Mouse (Mus musculus) stomach, embryonic 14.5 days (tissue): Measurements from ENCODE around the gene Fam222a. TPM values are rescaled to one million over a fixed set of nuclear protein-coding genes. Genes with fewer than 3 reads are reported as not detected.

Experiments used
- ATAC-seq: fragments of 200-750 bp; cut with Nextera tagmentation; 2 replicates; pipeline ENCODE4 v1.8.0; 2017; ENCODE audit warnings: low read depth, moderate TSS enrichment; ENCODE audit not compliant: insufficient number of reproducible peaks, insufficient read depth, low FRiP score
- H3K27ac ChIP-seq: fragments of 300-500 bp; sonication (generic); 2 replicates; pipeline ENCODE4 v1.5.1; 2014; ENCODE audit warnings: mild to moderate bottlenecking, low read length, moderate library complexity, mixed read lengths
- H3K27me3 ChIP-seq: fragments of 300-500 bp; sonication (generic); 2 replicates; pipeline ENCODE4 v1.6.1; 2014; ENCODE audit warnings: low read length, control low read depth, mixed read lengths; ENCODE audit not compliant: control insufficient read depth, insufficient read depth
- H3K36me3 ChIP-seq: fragments of 300-500 bp; sonication (generic); 2 replicates; pipeline ENCODE4 v1.6.1; 2014; ENCODE audit warnings: mild to moderate bottlenecking, control low read depth, low read length, moderate library complexity, mixed read lengths; ENCODE audit not compliant: control insufficient read depth, insufficient read depth
- H3K4me1 ChIP-seq: fragments of 300-500 bp; sonication (generic); 2 replicates; pipeline ENCODE4 v1.6.1; 2014; ENCODE audit warnings: low read length, control low read depth, mixed read lengths; ENCODE audit not compliant: control insufficient read depth, insufficient read depth
- H3K4me2 ChIP-seq: fragments of 300-500 bp; sonication (generic); replicated peaks from 2 replicates; pipeline ENCODE4 v1.6.1; 2014; ENCODE audit warnings: low read depth, low read length, control low read depth
- H3K4me3 ChIP-seq: fragments of 300-500 bp; sonication (generic); 2 replicates; pipeline ENCODE4 v1.5.1; 2014; ENCODE audit warnings: low read depth, low read length, control low read depth
- H3K9ac ChIP-seq: fragments of 300-500 bp; sonication (generic); replicated peaks from 2 replicates; pipeline ENCODE4 v1.6.1; 2014; ENCODE audit warnings: low read depth, mild to moderate bottlenecking, control low read depth, low read length, moderate library complexity, mixed read lengths
- H3K9me3 ChIP-seq: fragments of 300-500 bp; sonication (generic); 2 replicates; pipeline ENCODE4 v1.6.1; 2016; ENCODE audit warnings: low read depth, low read length, control low read depth; ENCODE audit not compliant: control insufficient read depth
- WGBS: fragments of 180-500 bp; shearing (Covaris S2); extraction: QIAGEN DNeasy Blood & Tissue Kit; methylation state at CpG from one replicate; pipeline ENCODE4 v1.1.7; 2014; 5-methylcytosine and 5-hydroxymethylcytosine counted together
- polyA plus RNA-seq: library from polyadenylated mRNA; unstranded; fragments of >200 nt; fragmentation: Nextera tagmentation; extraction: Ambion mirVana; gene quantifications from 2 replicates; pipeline ENCODE4 v1.2.1, GENCODE M21; 2014

The Fam222a gene
- polyA plus RNA-seq, 1 experiment from 2014 or later = 2.9 TPM

GRCm38 (mm10) chr5:114638769-114639644 is 71.2 kb downstream of the Fam222a start:
- H3K4me3 ChIP-seq = no peak overlapping the region

GRCm38 (mm10) chr5:114639645-114639957 is 71.8 kb downstream of the Fam222a start:
- no peaks in the 10 kb centered on the region for H3K27me3 ChIP-seq
- H3K9me3 ChIP-seq = no peaks in the 10 kb centered on the region
- 39% methylated on average over 7 of the region's 7 CpGs for WGBS
- H3K36me3 ChIP-seq = no peaks in the 10 kb centered on the region
- peak; percentile 14; the same call in 1 of the 2 replicates for ATAC-seq
- H3K4me3 ChIP-seq = no peak overlapping the region
- no peaks in the 10 kb centered on the region for H3K4me1 ChIP-seq
- H3K4me2 ChIP-seq = peak overlapping the region; percentile 36
- no peak overlapping the region for H3K27ac ChIP-seq
- H3K9ac ChIP-seq = no peak overlapping the region

More at GRCm38 (mm10) chr5:114638769-114639644, 71.2 kb downstream of the Fam222a start:
- Histone ChIP-seq H3K4me1 (no peaks in the 10 kb centered on the region), H3K27me3 (no peaks in the 10 kb centered on the region), H3K36me3 (no peaks in the 10 kb centered on the region), H3K4me2 (peak overlapping the region; percentile 36), H3K9me3 (no peaks in the 10 kb centered on the region), H3K9ac (0 out of 2 replicates have a peak overlapping the region, but pooled peaks have one; percentile 6), H3K27ac (no peak overlapping the region)
- ATAC-seq = peak; percentile 73; the same call in 1 of the 2 replicates
- 16% methylated on average over 22 of the region's 22 CpGs for WGBS

GRCm38 (mm10) chr5:114640809-114641208 is 73.0 kb downstream of the Fam222a start:
- Histone ChIP-seq H3K27me3 (no peaks in the 10 kb centered on the region), H3K36me3 (no peaks in the 10 kb centered on the region), H3K27ac (no peak overlapping the region), H3K4me1 (no peaks in the 10 kb centered on the region), H3K4me2 (no peak overlapping the region), H3K4me3 (no peak overlapping the region), H3K9me3 (no peaks in the 10 kb centered on the region), H3K9ac (no peak overlapping the region)
- no peak for ATAC-seq
- WGBS = 84% methylated on average over 10 of the region's 10 CpGs

GRCm38 (mm10) chr5:114644918-114645317 is 77.1 kb downstream of the Fam222a start:
- Histone ChIP-seq H3K9ac (no peak overlapping the region), H3K36me3 (no peaks in the 10 kb centered on the region), H3K9me3 (no peaks in the 10 kb centered on the region), H3K27ac (no peak overlapping the region), H3K4me2 (no peak overlapping the region), H3K4me3 (no peak overlapping the region), H3K27me3 (no peaks in the 10 kb centered on the region), H3K4me1 (peaks cover 4% of the 10 kb centered on the region; the same call in 1 of the 2 replicates)
- ATAC-seq = no peak
- WGBS = 43% methylated on average over 6 of the region's 6 CpGs

GRCm38 (mm10) chr5:114645916-114646315 is 78.1 kb downstream of the Fam222a start:
- no peak for ATAC-seq
- no peaks in the 10 kb centered on the region for H3K36me3 ChIP-seq
- WGBS = 86% methylated on average over 5 of the region's 5 CpGs
- H3K27ac ChIP-seq = no peak overlapping the region
- H3K4me1 ChIP-seq = peaks cover 4% of the 10 kb centered on the region; the same call in 1 of the 2 replicates
- H3K9ac ChIP-seq = no peak overlapping the region
- H3K4me2 ChIP-seq = no peak overlapping the region
- no peaks in the 10 kb centered on the region for H3K9me3 ChIP-seq
- no peaks in the 10 kb centered on the region for H3K27me3 ChIP-seq
- H3K4me3 ChIP-seq = no peak overlapping the region

- Histone ChIP-seq H3K9me3 (no peaks in the 10 kb centered on the region), H3K4me3 (peak overlapping the region; percentile 18), H3K27me3 (no peaks in the 10 kb centered on the region), H3K27ac (no peak overlapping the region; the same call in 1 of the 2 replicates), H3K36me3 (no peaks in the 10 kb centered on the region), H3K9ac (no peak overlapping the region), H3K4me2 (peak overlapping the region; percentile 49), H3K4me1 (peaks cover 4% of the 10 kb centered on the region; the same call in 1 of the 2 replicates)
- WGBS = 4% methylated on average over 27 of the region's 27 CpGs
- peak; percentile 54; the same call in 1 of the 2 replicates for ATAC-seq
These were observed 79.6 kb downstream of the Fam222a start for GRCm38 (mm10) chr5:114647211-114647974.

- WGBS = 68% methylated on average over 11 of the region's 11 CpGs
- no peak overlapping the region for H3K27ac ChIP-seq
- no peak overlapping the region for H3K9ac ChIP-seq
- H3K36me3 ChIP-seq = no peaks in the 10 kb centered on the region
- no peaks in the 10 kb centered on the region for H3K9me3 ChIP-seq
- no peak overlapping the region for H3K4me3 ChIP-seq
- no peaks in the 10 kb centered on the region for H3K27me3 ChIP-seq
- no peak overlapping the region for H3K4me2 ChIP-seq
- H3K4me1 ChIP-seq = peaks cover 4% of the 10 kb centered on the region; the same call in 1 of the 2 replicates
- ATAC-seq = no peak
These were observed 81.0 kb downstream of the Fam222a start for GRCm38 (mm10) chr5:114648728-114649311.

- H3K27me3 ChIP-seq = no peaks in the 10 kb centered on the region
- ATAC-seq = no peak
- 39% methylated on average over 14 of the region's 14 CpGs for WGBS
- H3K9me3 ChIP-seq = no peaks in the 10 kb centered on the region
- no peak overlapping the region for H3K4me3 ChIP-seq
- H3K9ac ChIP-seq = no peak overlapping the region
- H3K4me2 ChIP-seq = no peak overlapping the region
- no peak overlapping the region for H3K27ac ChIP-seq
- H3K4me1 ChIP-seq = peaks cover 4% of the 10 kb centered on the region; the same call in 1 of the 2 replicates
- no peaks in the 10 kb centered on the region for H3K36me3 ChIP-seq
These were observed 83.2 kb downstream of the Fam222a start for GRCm38 (mm10) chr5:114651002-114651401.
